Mouse (Mus musculus) lung, postnatal 0 days (tissue): ENCODE results near the gene Kifc3. TPM values are rescaled to one million over a fixed set of nuclear protein-coding genes. Genes with fewer than 3 reads are reported as not detected.

ENCODE experiments used
- ATAC-seq: fragments of 200-750 bp; cut with Nextera tagmentation; 2 replicates; pipeline ENCODE4 v1.8.0; 2017; ENCODE audit warnings: moderate library complexity
- DNase-seq: peaks from one replicate; pipeline ENCODE4 v3.0.0-alpha.2; 2016; ENCODE audit warnings: low spot score
- H3K27ac ChIP-seq: fragments of 300-500 bp; sonication (generic); 2 replicates; pipeline ENCODE4 v1.5.1; 2014; ENCODE audit warnings: antibody characterized with exemption, mild to moderate bottlenecking, low read length, mixed read lengths
- H3K27me3 ChIP-seq: fragments of 300-500 bp; sonication (generic); replicated peaks from 2 replicates; pipeline ENCODE4 v1.6.1; 2014; ENCODE audit warnings: low read length, mixed read lengths; ENCODE audit not compliant: insufficient read depth
- H3K36me3 ChIP-seq: fragments of 300-500 bp; sonication (generic); 2 replicates; pipeline ENCODE4 v1.6.1; 2014; ENCODE audit warnings: low read length, mixed read lengths; ENCODE audit not compliant: insufficient read depth
- H3K4me1 ChIP-seq: fragments of 300-500 bp; sonication (generic); 2 replicates; pipeline ENCODE4 v1.6.1; 2014; ENCODE audit warnings: antibody characterized with exemption, low read depth, low read length, mixed read lengths; ENCODE audit not compliant: insufficient read depth
- H3K4me2 ChIP-seq: fragments of 300-500 bp; sonication (generic); replicated peaks from 2 replicates; pipeline ENCODE4 v1.6.1; 2014; ENCODE audit warnings: low read depth, mild to moderate bottlenecking, low read length, moderate library complexity, mixed read lengths
- H3K4me3 ChIP-seq: fragments of 300-500 bp; sonication (generic); 2 replicates; pipeline ENCODE4 v1.5.1; 2014; ENCODE audit warnings: low read depth, low read length
- H3K9ac ChIP-seq: fragments of 300-500 bp; sonication (generic); replicated peaks from 2 replicates; pipeline ENCODE4 v1.6.1; 2014; ENCODE audit warnings: low read depth, mild to moderate bottlenecking
- H3K9me3 ChIP-seq: fragments of 300-500 bp; sonication (generic); 2 replicates; pipeline ENCODE4 v1.6.1; 2016; ENCODE audit warnings: low read length, mixed read lengths
- CTCF ChIP-seq: IDR thresholded peaks from 2 replicates; pipeline ENCODE4 v1.5.1; 2016; ENCODE audit warnings: antibody characterized with exemption, mild to moderate bottlenecking
- EP300 ChIP-seq: IDR thresholded peaks from 2 replicates; pipeline ENCODE4 v1.6.1; 2016; ENCODE audit warnings: antibody characterized with exemption, mild to moderate bottlenecking, control low read depth
- whole genome bisulfite sequencing: fragments of 180-500 bp; shearing (Covaris S2); extraction: QIAGEN DNeasy Blood & Tissue Kit; methylation state at CpG from one replicate; pipeline ENCODE4 v1.1.7; 2014; 5-methylcytosine and 5-hydroxymethylcytosine counted together
- polyA plus RNA-seq: library from polyadenylated mRNA; unstranded; fragments of >200 nt; fragmentation: Nextera tagmentation; extraction: Ambion mirVana; gene quantifications from 2 replicates; pipeline ENCODE4 v1.2.1, GENCODE M21; 2015

The Kifc3 gene
- polyA plus RNA-seq, 1 experiment from 2014 or later = 23.7 TPM

GRCm38 (mm10) chr8:95223969-95224368 lies 21.4 kb upstream of the Kifc3 start:
- no peak overlapping the region for H3K4me2 ChIP-seq
- no peak overlapping the region for H3K27ac ChIP-seq
- no peaks in the 10 kb centered on the region for H3K4me1 ChIP-seq
- 89% methylated on average over 5 of the region's 5 CpGs for WGBS
- H3K36me3 ChIP-seq = no peaks in the 10 kb centered on the region
- no peak for ATAC-seq
- no peaks in the 10 kb centered on the region for H3K9me3 ChIP-seq
- H3K4me3 ChIP-seq = no peak overlapping the region
- no peak for DNase-seq
- no peak overlapping the region for H3K9ac ChIP-seq
- no peaks in the 10 kb centered on the region for H3K27me3 ChIP-seq
- no peak for TF ChIP-seq EP300

DNA sequence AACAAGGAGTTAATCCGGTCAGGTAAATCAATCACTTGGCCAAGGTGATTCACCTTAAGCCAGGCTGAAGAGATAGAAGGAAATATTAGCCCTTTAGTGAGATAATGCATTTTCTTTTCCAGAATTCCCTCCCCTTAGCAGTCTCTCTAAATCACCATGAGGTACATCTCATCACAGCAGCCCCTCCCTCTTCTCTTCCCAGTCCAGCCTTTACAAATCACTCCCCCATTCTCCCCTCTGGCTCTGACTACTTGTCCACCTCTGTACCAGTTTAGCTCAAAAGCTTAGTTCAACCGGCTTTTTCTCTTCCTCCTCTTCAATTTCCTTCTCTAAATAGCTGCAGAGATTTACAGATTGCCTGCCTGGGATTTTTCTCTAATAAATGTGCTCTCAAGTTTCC lies 18.4 kb upstream of the Kifc3 start:
- Histone ChIP-seq H3K9me3 (no peaks in the 10 kb centered on the region), H3K9ac (no peak overlapping the region), H3K36me3 (no peaks in the 10 kb centered on the region), H3K4me2 (no peak overlapping the region), H3K27ac (no peak overlapping the region), H3K4me3 (no peak overlapping the region), H3K27me3 (no peaks in the 10 kb centered on the region), H3K4me1 (no peaks in the 10 kb centered on the region)
- WGBS = 13% methylated on average over 2 of the region's 2 CpGs
- DNase-seq (peak; percentile 22), ATAC-seq (no peak)
- TF ChIP-seq EP300 (no peak), CTCF (no peak)

DNA sequence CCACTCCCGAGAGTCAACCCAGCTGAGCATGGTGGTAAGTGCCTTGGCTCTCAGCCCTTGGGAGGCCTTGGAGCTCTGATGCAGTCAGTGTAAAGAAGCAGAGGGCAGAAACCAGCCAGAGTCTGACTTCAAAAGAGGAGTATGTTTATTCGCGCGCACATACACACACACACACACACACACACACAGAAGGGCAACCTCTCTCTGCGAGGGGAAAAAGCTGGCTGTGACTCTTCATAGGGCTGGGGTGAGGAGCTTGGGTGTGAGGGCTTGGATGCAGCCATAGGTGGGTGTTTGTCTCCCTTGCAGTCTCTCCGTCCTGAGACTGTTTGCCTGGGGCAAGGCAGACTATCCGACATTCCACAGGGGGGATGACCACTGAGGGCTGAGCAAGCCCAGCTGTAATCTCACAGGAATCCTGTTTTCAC lies 18.0 kb upstream of the Kifc3 start:
- H3K9ac ChIP-seq = no peak overlapping the region

GRCm38 (mm10) chr8:95219623-95220022 lies 17.0 kb upstream of the Kifc3 start:
- no peak overlapping the region for H3K4me2 ChIP-seq
- ATAC-seq (no peak), DNase-seq (no peak)
- no peak overlapping the region for H3K4me3 ChIP-seq
- H3K9me3 ChIP-seq = no peaks in the 10 kb centered on the region
- no peak overlapping the region for H3K27ac ChIP-seq
- TF ChIP-seq CTCF (peak; percentile 27), EP300 (no peak)
- no peaks in the 10 kb centered on the region for H3K4me1 ChIP-seq
- no peaks in the 10 kb centered on the region for H3K36me3 ChIP-seq
- 86% methylated on average over 8 of the region's 8 CpGs for WGBS
- H3K27me3 ChIP-seq = no peaks in the 10 kb centered on the region
- H3K9ac ChIP-seq = no peak overlapping the region

More for the DNA sequence above, 18.0 kb upstream of the Kifc3 start:
- no peak for TF ChIP-seq EP300
- no peak for TF ChIP-seq CTCF
- Histone ChIP-seq H3K4me3 (no peak overlapping the region), H3K9me3 (no peaks in the 10 kb centered on the region), H3K27me3 (no peaks in the 10 kb centered on the region), H3K36me3 (no peaks in the 10 kb centered on the region), H3K4me1 (no peaks in the 10 kb centered on the region), H3K27ac (no peak overlapping the region), H3K4me2 (no peak overlapping the region)
- DNase-seq (no peak), ATAC-seq (peak; percentile 16)
- 43% methylated on average over 7 of the region's 7 CpGs for WGBS

- 67% methylated on average over 11 of the region's 11 CpGs for WGBS
- no peak for ATAC-seq
- TF ChIP-seq EP300 = no peak
- no peak for TF ChIP-seq CTCF
Measured at GRCm38 (mm10) chr8:95215709-95216360, 13.2 kb upstream of the Kifc3 start.

GRCm38 (mm10) chr8:95209924-95210323 lies 7.3 kb upstream of the Kifc3 start:
- Histone ChIP-seq H3K9ac (no peak overlapping the region), H3K27ac (no peak overlapping the region), H3K27me3 (no peaks in the 10 kb centered on the region), H3K4me2 (no peak overlapping the region), H3K36me3 (no peaks in the 10 kb centered on the region), H3K4me3 (no peak overlapping the region), H3K9me3 (no peaks in the 10 kb centered on the region), H3K4me1 (no peaks in the 10 kb centered on the region)
- WGBS = 36% methylated on average over 11 of the region's 11 CpGs
- peak; percentile 71 for ATAC-seq
- peak; percentile 40 for DNase-seq
- TF ChIP-seq CTCF (no peak), EP300 (no peak)

More at GRCm38 (mm10) chr8:95215709-95216360, 13.2 kb upstream of the Kifc3 start:
- no peak for DNase-seq
- H3K4me1 ChIP-seq = no peaks in the 10 kb centered on the region
- no peak overlapping the region for H3K4me2 ChIP-seq
- H3K4me3 ChIP-seq = no peak overlapping the region
- no peaks in the 10 kb centered on the region for H3K9me3 ChIP-seq
- no peak overlapping the region for H3K9ac ChIP-seq
- H3K36me3 ChIP-seq = no peaks in the 10 kb centered on the region
- H3K27ac ChIP-seq = no peak overlapping the region
- H3K27me3 ChIP-seq = no peaks in the 10 kb centered on the region
